Mouse (Mus musculus) heart, embryonic 10.5 days (tissue): ENCODE results near the gene Ptms. TPM values are rescaled to one million over a fixed set of nuclear protein-coding genes. Genes with fewer than 3 reads are reported as not detected.

Experiments used
- DNase-seq: peaks from one replicate; pipeline ENCODE4 v3.0.0-alpha.2; 2017; ENCODE audit warnings: low spot score
- H3K27ac ChIP-seq: fragments of 300-500 bp; sonication (generic); 2 replicates; pipeline ENCODE4 v1.5.1; 2016; ENCODE audit warnings: mild to moderate bottlenecking
- H3K27me3 ChIP-seq: fragments of 300-500 bp; sonication (generic); 2 replicates; pipeline ENCODE4 v1.6.1; 2016; ENCODE audit warnings: mild to moderate bottlenecking; ENCODE audit not compliant: poor library complexity, insufficient read depth, severe bottlenecking
- H3K36me3 ChIP-seq: fragments of 300-500 bp; sonication (generic); 2 replicates; pipeline ENCODE4 v1.6.1; 2016; ENCODE audit warnings: mild to moderate bottlenecking, moderate library complexity
- H3K4me1 ChIP-seq: fragments of 300-500 bp; sonication (generic); 2 replicates; pipeline ENCODE4 v1.6.1; 2016; ENCODE audit warnings: mild to moderate bottlenecking
- H3K4me3 ChIP-seq: fragments of 300-500 bp; sonication (generic); 2 replicates; pipeline ENCODE4 v1.5.1; 2016; ENCODE audit warnings: mild to moderate bottlenecking, moderate library complexity
- H3K9me3 ChIP-seq: fragments of 300-500 bp; sonication (generic); 2 replicates; pipeline ENCODE4 v1.6.1; 2016; ENCODE audit warnings: mild to moderate bottlenecking, moderate library complexity
- WGBS: fragments of 180-500 bp; shearing (Covaris S2); methylation state at CpG from one replicate; pipeline ENCODE4 v1.1.7; 2016; 5-methylcytosine and 5-hydroxymethylcytosine counted together
- polyA plus RNA-seq: library from polyadenylated mRNA; unstranded; fragments of >200 nt; fragmentation: Nextera tagmentation; extraction: Ambion mirVana; gene quantifications from 2 replicates; pipeline ENCODE4 v1.2.1, GENCODE M21; 2016

The Ptms gene
- polyA plus RNA-seq, 1 experiment from 2014 or later = 174 TPM

- H3K27me3 ChIP-seq = no peaks in the 10 kb centered on the region
- WGBS = 65% methylated on average over 6 of the region's 6 CpGs
- DNase-seq = no peak
- no peaks in the 10 kb centered on the region for H3K36me3 ChIP-seq
- H3K4me3 ChIP-seq = no peak overlapping the region
- no peaks in the 10 kb centered on the region for H3K9me3 ChIP-seq
- H3K27ac ChIP-seq = no peak overlapping the region
- peaks cover 6% of the 10 kb centered on the region; the same call in 1 of the 2 replicates for H3K4me1 ChIP-seq
These were observed 28.9 kb downstream of the Ptms start for GRCm38 (mm10) chr6:124890997-124891396.

GRCm38 (mm10) chr6:124888555-124889125 is 31.3 kb downstream of the Ptms start:
- Histone ChIP-seq H3K4me1 (peaks cover 12% of the 10 kb centered on the region; the same call in 1 of the 2 replicates), H3K27me3 (no peaks in the 10 kb centered on the region), H3K27ac (no peak overlapping the region), H3K36me3 (no peaks in the 10 kb centered on the region), H3K4me3 (no peak overlapping the region), H3K9me3 (no peaks in the 10 kb centered on the region)
- 88% methylated on average over 6 of the region's 6 CpGs for whole genome bisulfite sequencing
- no peak for DNase-seq

- H3K9me3 ChIP-seq = no peaks in the 10 kb centered on the region
- no peak within 1 kb of the TSS for H3K4me3 ChIP-seq
- no peak for DNase-seq
- 83% methylated on average over 9 of the region's 9 CpGs for WGBS
- H3K4me1 ChIP-seq = peaks cover 12% of the 10 kb centered on the region; the same call in 1 of the 2 replicates
- no peaks in the 10 kb centered on the region for H3K36me3 ChIP-seq
- no peaks in the 10 kb centered on the region for H3K27me3 ChIP-seq
- no peak within 1 kb of the TSS for H3K27ac ChIP-seq
These were observed 31.9 kb downstream of the Ptms start, which contains the start of gene Cd4 for GRCm38 (mm10) chr6:124887986-124888385. Gene Cd4, minus strand, starts transcription at chr6:124888221.

- DNase-seq = no peak
- Histone ChIP-seq H3K4me1 (peaks cover 12% of the 10 kb centered on the region; the same call in 1 of the 2 replicates), H3K9me3 (no peaks in the 10 kb centered on the region), H3K36me3 (no peaks in the 10 kb centered on the region), H3K27me3 (no peaks in the 10 kb centered on the region), H3K27ac (no peak overlapping the region), H3K4me3 (no peak overlapping the region)
- 89% methylated on average over 8 of the region's 8 CpGs for WGBS
These were observed 33.9 kb downstream of the Ptms start for GRCm38 (mm10) chr6:124885956-124886381.

GRCm38 (mm10) chr6:124884714-124885500 is 35.0 kb downstream of the Ptms start:
- no peaks in the 10 kb centered on the region for H3K9me3 ChIP-seq
- no peak overlapping the region for H3K4me3 ChIP-seq
- WGBS = 64% methylated on average over 10 of the region's 10 CpGs
- H3K4me1 ChIP-seq = peaks cover 9% of the 10 kb centered on the region; the same call in 1 of the 2 replicates
- H3K36me3 ChIP-seq = no peaks in the 10 kb centered on the region
- no peaks in the 10 kb centered on the region for H3K27me3 ChIP-seq
- no peak for DNase-seq
- no peak overlapping the region for H3K27ac ChIP-seq

GRCm38 (mm10) chr6:124883351-124883750 is 36.6 kb downstream of the Ptms start:
- no peak overlapping the region for H3K27ac ChIP-seq
- H3K27me3 ChIP-seq = peaks cover 5% of the 10 kb centered on the region; the same call in 1 of the 2 replicates
- WGBS = 74% methylated on average over 10 of the region's 10 CpGs
- no peak overlapping the region for H3K4me3 ChIP-seq
- H3K9me3 ChIP-seq = no peaks in the 10 kb centered on the region
- no peak for DNase-seq
- 0 out of 2 replicates have a peak, but pooled peaks cover 9% of the 10 kb centered on the region for H3K4me1 ChIP-seq
- no peaks in the 10 kb centered on the region for H3K36me3 ChIP-seq

- Histone ChIP-seq H3K4me3 (no peak overlapping the region), H3K9me3 (no peaks in the 10 kb centered on the region), H3K27ac (no peak overlapping the region), H3K27me3 (peaks cover 5% of the 10 kb centered on the region; the same call in 1 of the 2 replicates), H3K4me1 (0 out of 2 replicates have a peak, but pooled peaks cover 9% of the 10 kb centered on the region), H3K36me3 (no peaks in the 10 kb centered on the region)
- 88% methylated on average over 9 of the region's 9 CpGs for WGBS
- no peak for DNase-seq
These were observed 38.1 kb downstream of the Ptms start for GRCm38 (mm10) chr6:124881821-124882220.

- Histone ChIP-seq H3K27ac (no peak overlapping the region), H3K4me1 (0 out of 2 replicates have a peak, but pooled peaks cover 6% of the 10 kb centered on the region), H3K9me3 (no peaks in the 10 kb centered on the region), H3K4me3 (no peak overlapping the region), H3K27me3 (peaks cover 5% of the 10 kb centered on the region; the same call in 1 of the 2 replicates), H3K36me3 (no peaks in the 10 kb centered on the region)
- WGBS = 53% methylated on average over 6 of the region's 6 CpGs
- DNase-seq = no peak
These were observed 40.5 kb downstream of the Ptms start for GRCm38 (mm10) chr6:124879390-124879789.

GRCm38 (mm10) chr6:124874348-124874747 is 45.6 kb downstream of the Ptms start:
- 0 out of 2 replicates have a peak, but pooled peaks cover 5% of the 10 kb centered on the region for H3K4me1 ChIP-seq
- no peaks in the 10 kb centered on the region for H3K36me3 ChIP-seq
- H3K4me3 ChIP-seq = no peak overlapping the region
- H3K9me3 ChIP-seq = no peaks in the 10 kb centered on the region
- H3K27ac ChIP-seq = no peak overlapping the region
- DNase-seq = no peak
- H3K27me3 ChIP-seq = peaks cover 2% of the 10 kb centered on the region; the same call in 1 of the 2 replicates
- 37% methylated on average over 2 of the region's 3 CpGs for WGBS

- peaks cover 59% of the 10 kb centered on the region for H3K27me3 ChIP-seq
These were observed 53.3 kb downstream of the Ptms start for GRCm38 (mm10) chr6:124866560-124866959.

GRCm38 (mm10) chr6:124865766-124866362 is 54.0 kb downstream of the Ptms start:
- H3K9me3 ChIP-seq = no peaks in the 10 kb centered on the region
- H3K36me3 ChIP-seq = no peaks in the 10 kb centered on the region
- peaks cover 32% of the 10 kb centered on the region for H3K4me1 ChIP-seq
- no peak overlapping the region for H3K4me3 ChIP-seq
- DNase-seq = no peak
- WGBS = 59% methylated on average over 18 of the region's 18 CpGs
- H3K27ac ChIP-seq = no peak overlapping the region
- peaks cover 66% of the 10 kb centered on the region for H3K27me3 ChIP-seq

More at GRCm38 (mm10) chr6:124866560-124866959, 53.3 kb downstream of the Ptms start:
- Histone ChIP-seq H3K4me3 (no peak overlapping the region), H3K27ac (no peak overlapping the region), H3K4me1 (peaks cover 25% of the 10 kb centered on the region), H3K36me3 (no peaks in the 10 kb centered on the region), H3K9me3 (no peaks in the 10 kb centered on the region)
- WGBS = 50% methylated on average over 7 of the region's 7 CpGs
- DNase-seq = no peak
